Mouse (Mus musculus) ES-E14 (cell line): ENCODE data around the gene Hand2. TPM values are rescaled to one million over a fixed set of nuclear protein-coding genes. Genes with fewer than 3 reads are reported as not detected.

Experiments
- DNase-seq: peaks from one replicate; pipeline ENCODE4 v3.0.0-alpha.2; 2013; ENCODE audit warnings: low read depth, low spot score
- H3K27ac ChIP-seq: 2 replicates; pipeline ENCODE4 v1.5.1; 2012; ENCODE audit warnings: low read depth, mild to moderate bottlenecking, low read length, moderate library complexity, mixed read lengths; ENCODE audit not compliant: poor library complexity, insufficient read depth, severe bottlenecking
- H3K36me3 ChIP-seq: 2 replicates; pipeline ENCODE4 v1.6.1; 2012; ENCODE audit warnings: mild to moderate bottlenecking, low read length, moderate library complexity, mixed read lengths; ENCODE audit not compliant: control insufficient read depth, poor library complexity, insufficient read depth, severe bottlenecking
- H3K4me1 ChIP-seq, 2 experiments: fragments of 150-350 bp in 1 of 2; sonication (generic) in 1 of 2; 2 replicates each; pipeline ENCODE4 v1.6.1; 2012; ENCODE audit warnings: low read length in 2 of 2, mild to moderate bottlenecking in 1 of 2, mixed read lengths in 1 of 2; ENCODE audit not compliant: control insufficient read depth in 2 of 2, insufficient read depth in 2 of 2, poor library complexity in 1 of 2
- H3K4me3 ChIP-seq, 2 experiments: fragments of 150-350 bp in 1 of 2; sonication (generic) in 1 of 2; 2 replicates each; pipeline ENCODE4 v1.5.1; 2012; ENCODE audit warnings: low read length in 2 of 2, low read depth in 1 of 2, mild to moderate bottlenecking in 1 of 2, mixed read lengths in 1 of 2; ENCODE audit not compliant: insufficient read depth in 1 of 2, poor library complexity in 1 of 2, severe bottlenecking in 1 of 2
- H3K9ac ChIP-seq: 2 replicates; pipeline ENCODE4 v1.6.1; 2012; ENCODE audit warnings: low read depth, mild to moderate bottlenecking, low read length, mixed read lengths; ENCODE audit not compliant: poor library complexity, insufficient read depth, severe bottlenecking
- H3K9me3 ChIP-seq: fragments of 150-350 bp; sonication (generic); 2 replicates; pipeline ENCODE4 v1.6.1; 2012; ENCODE audit warnings: low read depth, mild to moderate bottlenecking, low read length; ENCODE audit not compliant: control insufficient read depth, insufficient read depth
- CHD2 ChIP-seq: IDR thresholded peaks from 2 replicates; pipeline ENCODE4 v1.6.1; 2014; ENCODE audit warnings: mild to moderate bottlenecking, low read depth, low read length, inconsistent platforms
- HCFC1 ChIP-seq: IDR thresholded peaks from 2 replicates; pipeline ENCODE4 v1.6.1; 2012; ENCODE audit warnings: low read length, inconsistent platforms, borderline replicate concordance; ENCODE audit not compliant: insufficient read depth
- MAFK ChIP-seq: IDR thresholded peaks from 2 replicates; pipeline ENCODE4 v1.6.1; 2014; ENCODE audit warnings: mild to moderate bottlenecking, low read depth, low read length, inconsistent platforms; ENCODE audit not compliant: insufficient read depth
- ZC3H11A ChIP-seq: IDR thresholded peaks from 2 replicates; pipeline ENCODE4 v1.6.1; 2012; ENCODE audit warnings: low read depth, mild to moderate bottlenecking, inconsistent platforms, low read length, borderline replicate concordance
- ZNF384 ChIP-seq: IDR thresholded peaks from 2 replicates; pipeline ENCODE4 v1.6.1; 2012; ENCODE audit warnings: low read depth, low read length, inconsistent platforms
- in situ Hi-C, 2 experiments: fragments of 600-800 bp; cut with MboI; formaldehyde crosslinking; loops; one replicate each; pipeline ENCODE4 v1.15.1; 2025; ENCODE audit warnings: low sequenced_read_pairs in 2 of 2, inconsistent platforms in 1 of 2; ENCODE audit not compliant: unreplicated experiment in 2 of 2
- total RNA-seq: library from RNA; depleted of rRNA; stranded (reverse); fragments of 300-350 nt; gene quantifications from 2 replicates; pipeline ENCODE4 v1.2.3, GENCODE M21; 2012

The Hand2 gene
- total RNA-seq, 1 experiment, result 0.18 TPM

- DNase-seq, result no peak
- H3K4me1 ChIP-seq, result no peaks in the 10 kb centered on the region; a peak in 1 of 4 replicates
- no peak for TF ChIP-seq ZNF384
- TF ChIP-seq HCFC1, result 0 out of 2 replicates have a peak, but pooled peaks have one; percentile 19
- H3K27ac ChIP-seq, result no peak overlapping the region
- H3K9me3 ChIP-seq, result no peaks in the 10 kb centered on the region
- no peak overlapping the region for H3K9ac ChIP-seq
- peak overlapping the region; percentile 14 to 23; a peak in 2 of 4 replicates for H3K4me3 ChIP-seq
- H3K36me3 ChIP-seq, result no peaks in the 10 kb centered on the region
- in situ Hi-C loops, result no loop called here
Observed at GRCm38 (mm10) chr8:57340840-57341540, 20.2 kb downstream of the Hand2 start.

DNA sequence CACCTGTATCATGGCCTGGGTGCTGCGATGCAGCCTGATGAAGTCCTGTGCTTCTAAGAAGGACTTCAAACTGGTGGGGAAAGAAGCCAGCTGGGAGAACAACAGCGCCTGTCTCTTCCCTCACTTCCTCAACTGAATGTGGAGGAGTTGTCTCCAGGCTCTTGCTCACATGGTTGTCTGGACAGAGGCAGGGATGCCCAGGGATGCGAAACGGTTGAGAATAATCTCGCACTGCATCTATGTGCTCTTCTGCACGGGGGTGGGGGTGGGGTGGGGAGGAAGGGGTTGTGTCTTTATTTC is 20.7 kb downstream of the Hand2 start:
- DNase-seq, result no peak
- TF ChIP-seq ZC3H11A, result no peak
- no peak for TF ChIP-seq HCFC1
- Histone ChIP-seq H3K36me3 (no peaks in the 10 kb centered on the region), H3K4me1 (no peaks in the 10 kb centered on the region; a peak in 1 of 4 replicates), H3K4me3 (peak overlapping the region in 1 of 2 experiments; percentile 14; a peak in 1 of 4 replicates), H3K27ac (no peak overlapping the region), H3K9me3 (no peaks in the 10 kb centered on the region), H3K9ac (no peak overlapping the region)
- in situ Hi-C loops, result no loop called here

DNA sequence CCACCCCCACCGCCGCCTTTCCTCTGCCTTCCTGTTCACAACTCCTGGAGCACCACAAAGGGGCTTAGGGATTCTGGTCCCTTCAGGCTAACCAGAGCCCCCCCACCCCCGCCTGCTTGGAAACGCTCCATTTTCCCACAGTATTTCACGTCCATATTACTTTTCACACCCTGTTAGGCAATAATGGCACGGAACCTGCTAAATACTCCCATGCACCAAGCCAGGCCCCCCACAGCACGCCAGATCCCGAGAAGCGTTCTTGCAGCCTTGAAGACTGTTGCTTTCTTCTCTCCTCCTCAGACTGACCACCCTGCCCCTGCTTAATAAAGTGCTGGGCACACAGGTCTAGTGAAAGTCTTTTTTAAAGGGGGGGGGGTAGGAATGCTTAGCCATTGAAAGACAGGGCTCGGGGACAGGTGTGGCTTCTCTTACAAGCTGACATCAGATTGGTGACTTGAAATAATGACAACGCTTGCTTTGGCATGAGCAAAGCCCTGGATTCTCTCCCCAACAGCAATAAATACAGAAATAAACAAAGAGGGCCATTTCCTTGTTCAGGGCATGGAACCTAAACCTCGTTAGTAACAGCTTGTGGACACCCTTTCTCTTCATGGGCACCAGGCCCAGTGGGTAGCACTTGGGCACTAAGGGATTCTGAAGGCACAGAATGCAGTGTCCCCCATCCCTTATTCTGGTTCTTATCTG is 21.8 kb downstream of the Hand2 start:
- DNase-seq, result no peak
- in situ Hi-C loops, result no loop called here
- Histone ChIP-seq H3K36me3 (no peaks in the 10 kb centered on the region), H3K4me1 (no peaks in the 10 kb centered on the region; a peak in 1 of 4 replicates), H3K9me3 (no peaks in the 10 kb centered on the region), H3K4me3 (no peak overlapping the region), H3K9ac (no peak overlapping the region), H3K27ac (no peak overlapping the region)
- TF ChIP-seq MAFK, result no peak
- no peak for TF ChIP-seq ZNF384
- no peak for TF ChIP-seq CHD2
- TF ChIP-seq HCFC1, result no peak

DNA sequence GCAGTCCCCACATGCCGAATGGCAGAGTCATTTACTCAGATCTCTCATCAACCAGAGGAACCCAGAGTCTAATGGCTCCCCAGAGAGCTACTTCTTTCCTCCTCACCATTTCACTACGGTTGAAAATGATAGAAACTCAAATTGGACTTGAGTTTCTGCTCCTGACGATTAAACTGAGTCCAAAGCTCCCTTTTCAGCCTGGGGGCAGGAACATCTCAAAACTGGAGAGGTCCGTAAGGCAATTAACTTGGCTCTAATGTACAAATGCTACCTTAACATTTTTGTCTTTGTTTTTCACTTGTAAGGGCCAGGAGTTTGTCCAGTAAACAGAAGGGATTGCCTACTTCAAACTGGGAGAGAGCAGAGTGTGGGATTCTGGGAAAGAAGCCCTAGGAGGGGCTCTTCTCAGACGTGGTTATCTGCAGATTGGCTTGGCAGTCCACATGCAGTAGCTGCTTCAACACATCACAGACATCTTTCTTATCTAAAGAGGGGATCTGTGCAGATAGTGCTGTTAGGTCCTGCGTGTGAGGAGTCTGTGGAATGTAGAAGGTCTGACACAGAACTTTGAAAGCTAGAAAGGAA is 23.0 kb downstream of the Hand2 start:
- no peak for DNase-seq
- no peak overlapping the region for H3K9ac ChIP-seq
- in situ Hi-C loops, result no loop called here
- no peaks in the 10 kb centered on the region for H3K36me3 ChIP-seq
- H3K9me3 ChIP-seq, result no peaks in the 10 kb centered on the region
- H3K4me1 ChIP-seq, result no peaks in the 10 kb centered on the region; a peak in 1 of 4 replicates
- no peak overlapping the region for H3K4me3 ChIP-seq
- TF ChIP-seq MAFK, result no peak
- TF ChIP-seq ZNF384, result no peak
- no peak for TF ChIP-seq ZC3H11A
- TF ChIP-seq HCFC1, result no peak
- TF ChIP-seq CHD2, result no peak
- H3K27ac ChIP-seq, result no peak overlapping the region
